In the genomic region with DNA sequence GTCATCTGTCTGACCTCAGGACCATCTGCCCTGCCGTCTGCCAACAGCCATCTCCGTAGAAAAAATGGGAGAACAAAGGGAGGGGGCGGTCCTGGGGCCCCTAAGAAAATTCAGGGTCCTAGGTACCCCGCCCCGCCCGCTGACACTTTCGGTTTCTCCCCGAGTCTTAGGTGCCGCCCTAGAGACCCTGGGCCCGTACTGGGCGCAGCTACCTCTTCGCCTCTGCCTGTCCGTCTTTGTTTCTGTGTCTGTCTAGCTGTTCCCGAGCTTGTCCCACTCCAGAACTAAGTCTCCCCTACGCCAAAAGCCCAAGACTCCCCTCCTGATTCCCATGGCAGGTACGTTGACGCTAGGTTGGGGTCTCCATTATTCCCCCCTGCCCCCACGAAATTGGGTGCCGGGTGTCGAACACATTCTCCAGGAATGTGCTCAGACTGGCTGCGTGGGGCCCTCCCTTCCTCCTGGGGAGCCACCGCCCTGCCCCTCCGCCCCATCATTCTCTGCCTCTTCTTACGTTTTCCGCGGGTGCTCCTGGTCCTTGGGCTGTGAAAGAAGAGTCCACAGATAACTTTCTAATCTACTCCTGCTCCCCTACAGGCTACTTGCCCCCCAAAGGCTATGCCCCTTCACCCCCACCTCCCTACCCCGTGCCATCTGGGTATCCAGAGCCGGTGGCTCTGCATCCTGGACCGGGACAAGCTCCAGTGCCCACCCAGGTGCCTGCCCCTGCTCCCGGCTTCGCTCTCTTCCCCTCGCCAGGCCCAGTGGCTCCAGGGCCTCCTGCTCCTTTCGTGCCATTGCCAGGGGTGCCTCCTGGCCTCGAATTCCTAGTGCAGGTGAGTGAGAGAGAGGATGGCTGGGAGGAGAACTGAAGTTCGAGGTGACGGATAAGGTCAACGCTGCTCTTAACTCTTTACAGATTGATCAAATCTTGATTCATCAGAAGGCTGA, we compare ENCODE assay signal across 8 mouse cellular contexts. TPM values are rescaled to one million over a fixed set of nuclear protein-coding genes. Genes with fewer than 3 reads are reported as not detected.
DNase-seq lines count a peak whose midpoint lies in the region; ATAC-seq lines count a peak whose summit lies in the region.

No protein-coding gene starts in this region.

- peak; percentile 39 for DNase-seq in spleen, adult 12 weeks (ENCODE audit: low spot score)
- DNase-seq in spleen, postnatal 14 days (ENCODE audit: low spot score in 2 of 2) = no peak
- DNase-seq in c-Kit-positive CD71-positive TER-119-positive erythroid progenitor cells, embryonic 14.5 days (ENCODE audit: low spot score) = peak; percentile 53
- DNase-seq in heart, adult 8-10 months (ENCODE audit: low spot score) = peak; percentile 32
- peak; percentile 58 for DNase-seq in kidney, postnatal 10 days
- DNase-seq in right cerebral cortex, postnatal 25 days = no peak
- no peak for DNase-seq in left cerebral cortex, adult 8-10 months (ENCODE audit: low spot score in 2 of 2)

- ATAC-seq in megakaryocyte, adult 5-6 weeks (ENCODE audit: poor library complexity, severe bottlenecking) = peak; percentile 19; the same call in 1 of the 2 replicates

RNA-seq across cellular contexts. Expression of gene Plscr3, which starts 0.8 kb away (rescaled TPM):
- 10 to 100 TPM; 20.7 to 25.3 (median 21.7) TPM for total RNA-seq in heart, adult 8-10 months (2022)
- 19.8 and 23.7 TPM in 2 replicates for total RNA-seq in megakaryocyte, adult 5-6 weeks (2015)
- total RNA-seq in megakaryocyte, adult 5-6 weeks (2017) = 10.8 and 18.1 TPM in 2 replicates
- 10 to 100 TPM; 16.0 to 20.0 (median 18.6) TPM for total RNA-seq in left cerebral cortex, adult 8-10 months (2022)

RNA-seq across cellular contexts. Expression of gene Tmem256, which starts 8.7 kb away (rescaled TPM):
- total RNA-seq in heart, adult 8-10 months (2022) = 100 to 1,000 TPM; 193 to 338 (median 283) TPM
- 217 and 226 TPM in 2 replicates for total RNA-seq in megakaryocyte, adult 5-6 weeks (2015)
- 117 and 158 TPM in 2 replicates for total RNA-seq in megakaryocyte, adult 5-6 weeks (2017)
- total RNA-seq in left cerebral cortex, adult 8-10 months (2022) = 100 to 1,000 TPM; 117 to 147 (median 123) TPM

RNA-seq across cellular contexts. Expression of gene Nlgn2, which starts 9.4 kb away (rescaled TPM):
- total RNA-seq in heart, adult 8-10 months (2022) = 1 to 10 TPM; 3.1 to 6.9 (median 4.3) TPM
- total RNA-seq in megakaryocyte, adult 5-6 weeks (2015) = 0.20 and 0.48 TPM in 2 replicates
- total RNA-seq in megakaryocyte, adult 5-6 weeks (2017) = 0.16 and 0.88 TPM in 2 replicates
- 100 to 1,000 TPM; 217 to 228 (median 217) TPM for total RNA-seq in left cerebral cortex, adult 8-10 months (2022)

RNA-seq across cellular contexts. Expression of gene Tnk1, which starts 11.5 kb away (rescaled TPM):
- total RNA-seq in heart, adult 8-10 months (2022) = under 1 TPM in 1 of 4 experiments, not detected in 3; 0.23 TPM
- not detected in 2 replicates for total RNA-seq in megakaryocyte, adult 5-6 weeks (2015)
- 0.04 TPM in 1 of 2 replicates, not detected in the other for total RNA-seq in megakaryocyte, adult 5-6 weeks (2017)
- under 1 TPM in 3 of 4 experiments, not detected in 1; 0.26 to 0.46 (median 0.30) TPM for total RNA-seq in left cerebral cortex, adult 8-10 months (2022)

RNA-seq across cellular contexts. Expression of gene Spem1, which starts 25.0 kb away (rescaled TPM):
- total RNA-seq in heart, adult 8-10 months (2022) = not detected
- not detected in 2 replicates for total RNA-seq in megakaryocyte, adult 5-6 weeks (2015)
- total RNA-seq in megakaryocyte, adult 5-6 weeks (2017) = not detected in 2 replicates
- total RNA-seq in left cerebral cortex, adult 8-10 months (2022) = under 1 TPM in 3 of 4 experiments, not detected in 1; 0.43 to 0.74 (median 0.49) TPM

Comparison
In these comparisons a context has a peak if more than half of its experiments do, and no peak if none do; other contexts are left out.
1. DNase-seq: peak in spleen, adult 12 weeks (single experiment), c-Kit-positive CD71-positive TER-119-positive erythroid progenitor cells, embryonic 14.5 days (single experiment), heart, adult 8-10 months (single experiment) and kidney, postnatal 10 days (single experiment); none in spleen, postnatal 14 days (0 of 2), right cerebral cortex, postnatal 25 days (single experiment) and left cerebral cortex, adult 8-10 months (0 of 2).
2. RNA of gene Nlgn2, which starts 9.4 kb away (total RNA-seq): 217 to 228 TPM in left cerebral cortex, adult 8-10 months; 3.1 to 6.9 TPM in heart, adult 8-10 months and 0.16 to 0.88 TPM in megakaryocyte, adult 5-6 weeks; every median in the first group is over 10 times any median in the second.